Mouse (Mus musculus): ENCODE data around the gene Notum. TPM values are rescaled to one million over a fixed set of nuclear protein-coding genes. Genes with fewer than 3 reads are reported as not detected.

Notum gene
- total and polyA plus RNA-seq, 2 experiments from 2014 or later, result 4.1 to 6.9 TPM

GRCm38 (mm10) chr11:120703696-120704454 lies 42.9 kb upstream of the Notum start:
- no peak for DNase-seq (ENCODE audit: low spot score)
- no peak for ATAC-seq
- no peak overlapping the region for H3K4me3 ChIP-seq (ENCODE audit: low read length)
- no peak overlapping the region for H3K9ac ChIP-seq (replicated peaks; ENCODE audit: low read length)
- peaks cover 13% of the 10 kb centered on the region for H3K36me3 ChIP-seq (ENCODE audit: insufficient read depth, low read length)
- H3K27ac ChIP-seq, result no peak overlapping the region
- WGBS, result 32% methylated on average over 15 of the region's 15 CpGs
- H3K27me3 ChIP-seq (ENCODE audit: insufficient read depth, low read length), result no peaks in the 10 kb centered on the region
- no peak overlapping the region for H3K4me2 ChIP-seq (ENCODE audit: low read depth, low read length)
- no peak for TF ChIP-seq CTCF (IDR thresholded peaks at IDR 0.05; ENCODE audit: low read depth)
- H3K9me3 ChIP-seq (ENCODE audit: low read length), result no peaks in the 10 kb centered on the region
- H3K4me1 ChIP-seq (ENCODE audit: insufficient read depth, low read length), result 0 out of 2 replicates have a peak, but pooled peaks cover 8% of the 10 kb centered on the region

- H3K4me1 ChIP-seq (ENCODE audit: insufficient read depth, low read length), result no peaks in the 10 kb centered on the region
- no peak overlapping the region for H3K9ac ChIP-seq (replicated peaks; ENCODE audit: low read length)
- no peaks in the 10 kb centered on the region for H3K9me3 ChIP-seq (ENCODE audit: low read length)
- H3K36me3 ChIP-seq (ENCODE audit: insufficient read depth, low read length), result peaks cover 13% of the 10 kb centered on the region
- H3K4me2 ChIP-seq (ENCODE audit: low read depth, low read length), result no peak overlapping the region
- 71% methylated on average over 10 of the region's 10 CpGs for WGBS
- no peak for DNase-seq (ENCODE audit: low spot score)
- H3K27me3 ChIP-seq (ENCODE audit: insufficient read depth, low read length), result no peaks in the 10 kb centered on the region
- ATAC-seq, result no peak
- TF ChIP-seq CTCF (IDR thresholded peaks at IDR 0.05; ENCODE audit: low read depth), result no peak
- no peak overlapping the region for H3K4me3 ChIP-seq (ENCODE audit: low read length)
- H3K27ac ChIP-seq, result no peak overlapping the region
These were observed 36.8 kb upstream of the Notum start for GRCm38 (mm10) chr11:120697741-120698140.

GRCm38 (mm10) chr11:120696568-120696967 lies 35.6 kb upstream of the Notum start:
- H3K4me3 ChIP-seq (ENCODE audit: low read length), result no peak overlapping the region
- no peaks in the 10 kb centered on the region for H3K27me3 ChIP-seq (ENCODE audit: insufficient read depth, low read length)
- no peak for DNase-seq (ENCODE audit: low spot score)
- TF ChIP-seq CTCF (IDR thresholded peaks at IDR 0.05; ENCODE audit: low read depth), result peak; percentile 47
- 91% methylated on average over 6 of the region's 6 CpGs for WGBS
- ATAC-seq, result no peak
- H3K9ac ChIP-seq (replicated peaks; ENCODE audit: low read length), result no peak overlapping the region
- H3K4me2 ChIP-seq (ENCODE audit: low read depth, low read length), result no peak overlapping the region
- H3K36me3 ChIP-seq (ENCODE audit: insufficient read depth, low read length), result peaks cover 9% of the 10 kb centered on the region
- H3K4me1 ChIP-seq (ENCODE audit: insufficient read depth, low read length), result no peaks in the 10 kb centered on the region
- H3K9me3 ChIP-seq (ENCODE audit: low read length), result no peaks in the 10 kb centered on the region
- no peak overlapping the region for H3K27ac ChIP-seq

- Histone ChIP-seq H3K4me2 (ENCODE audit: low read depth, low read length) (no peak overlapping the region), H3K4me1 (ENCODE audit: insufficient read depth, low read length) (no peaks in the 10 kb centered on the region), H3K9me3 (ENCODE audit: low read length) (no peaks in the 10 kb centered on the region), H3K27me3 (ENCODE audit: insufficient read depth, low read length) (no peaks in the 10 kb centered on the region), H3K27ac (no peak overlapping the region), H3K4me3 (ENCODE audit: low read length) (no peak overlapping the region), H3K9ac (replicated peaks; ENCODE audit: low read length) (no peak overlapping the region), H3K36me3 (ENCODE audit: insufficient read depth, low read length) (peaks cover under 1% of the 10 kb centered on the region; the same call in 1 of the 2 replicates)
- ATAC-seq (0 out of 2 replicates have a peak, but pooled peaks have one; percentile 25), DNase-seq (ENCODE audit: low spot score) (no peak)
- no peak for TF ChIP-seq CTCF (IDR thresholded peaks at IDR 0.05; ENCODE audit: low read depth)
- 50% methylated on average over 12 of the region's 12 CpGs for WGBS
These were observed 34.7 kb upstream of the Notum start for GRCm38 (mm10) chr11:120695641-120696040.

- H3K9me3 ChIP-seq (ENCODE audit: low read length), result no peaks in the 10 kb centered on the region
- peak; percentile 77 for ATAC-seq
- H3K4me1 ChIP-seq (ENCODE audit: insufficient read depth, low read length), result no peaks in the 10 kb centered on the region
- no peak for TF ChIP-seq CTCF (IDR thresholded peaks at IDR 0.05; ENCODE audit: low read depth)
- no peak overlapping the region for H3K27ac ChIP-seq
- H3K27me3 ChIP-seq (ENCODE audit: insufficient read depth, low read length), result no peaks in the 10 kb centered on the region
- no peak overlapping the region for H3K9ac ChIP-seq (replicated peaks; ENCODE audit: low read length)
- H3K36me3 ChIP-seq (ENCODE audit: insufficient read depth, low read length), result peaks cover 4% of the 10 kb centered on the region
- no peak overlapping the region for H3K4me2 ChIP-seq (ENCODE audit: low read depth, low read length)
- H3K4me3 ChIP-seq (ENCODE audit: low read length), result no peak overlapping the region
- DNase-seq (ENCODE audit: low spot score), result peak; percentile 63
- 13% methylated on average over 4 of the region's 4 CpGs for WGBS
These were observed 34.2 kb upstream of the Notum start for GRCm38 (mm10) chr11:120695184-120695583.

- DNase-seq (ENCODE audit: low spot score) (no peak), ATAC-seq (no peak)
- Histone ChIP-seq H3K4me2 (ENCODE audit: low read depth, low read length) (no peak overlapping the region), H3K36me3 (ENCODE audit: insufficient read depth, low read length) (peaks cover 4% of the 10 kb centered on the region), H3K4me1 (ENCODE audit: insufficient read depth, low read length) (no peaks in the 10 kb centered on the region), H3K27ac (no peak overlapping the region), H3K27me3 (ENCODE audit: insufficient read depth, low read length) (no peaks in the 10 kb centered on the region), H3K9ac (replicated peaks; ENCODE audit: low read length) (no peak overlapping the region), H3K9me3 (ENCODE audit: low read length) (no peaks in the 10 kb centered on the region), H3K4me3 (ENCODE audit: low read length) (no peak overlapping the region)
- no peak for TF ChIP-seq CTCF (IDR thresholded peaks at IDR 0.05; ENCODE audit: low read depth)
- WGBS, result 52% methylated on average over 3 of the region's 3 CpGs
These were observed 32.5 kb upstream of the Notum start for GRCm38 (mm10) chr11:120693461-120693860.

- DNase-seq (ENCODE audit: low spot score), result peak; percentile 15
- H3K27me3 ChIP-seq (ENCODE audit: insufficient read depth, low read length), result no peaks in the 10 kb centered on the region
- H3K4me2 ChIP-seq (ENCODE audit: low read depth, low read length), result no peak overlapping the region
- no peak overlapping the region for H3K9ac ChIP-seq (replicated peaks; ENCODE audit: low read length)
- peaks cover 7% of the 10 kb centered on the region for H3K36me3 ChIP-seq (ENCODE audit: insufficient read depth, low read length)
- WGBS, result 83% methylated on average over 4 of the region's 4 CpGs
- no peak for TF ChIP-seq CTCF (IDR thresholded peaks at IDR 0.05; ENCODE audit: low read depth)
- no peaks in the 10 kb centered on the region for H3K9me3 ChIP-seq (ENCODE audit: low read length)
- H3K4me1 ChIP-seq (ENCODE audit: insufficient read depth, low read length), result no peaks in the 10 kb centered on the region
- ATAC-seq, result no peak
- H3K4me3 ChIP-seq (ENCODE audit: low read length), result no peak overlapping the region
- H3K27ac ChIP-seq, result no peak overlapping the region
These were observed 31.6 kb upstream of the Notum start for GRCm38 (mm10) chr11:120692471-120693011.

Measured in hindbrain, postnatal 0 days (tissue).